Comparison of ENCODE assay signal across 17 mouse cellular contexts in the genomic region with DNA sequence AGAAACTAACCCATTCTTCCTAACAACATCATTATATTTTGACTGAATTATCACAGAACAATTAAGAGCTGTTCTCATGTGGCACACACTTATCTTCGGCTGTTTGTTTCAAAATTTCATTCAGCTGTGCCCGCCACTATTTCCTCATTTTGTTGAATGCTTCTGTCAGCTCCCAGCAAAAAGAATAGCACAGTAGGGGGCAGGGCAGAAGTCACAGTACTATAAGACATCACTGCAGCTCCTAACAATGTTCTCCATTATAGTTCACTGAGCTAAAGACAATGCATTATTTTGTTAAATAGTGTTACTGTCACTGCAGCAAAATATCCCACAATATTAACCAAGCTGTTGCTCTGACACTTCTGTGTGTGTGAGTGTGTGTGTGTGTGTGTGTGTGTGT.
A peak's percentile ranks its signal among the peaks of the same experiment; 100 is the strongest.
DNase-seq lines count a peak whose midpoint lies in the region; ATAC-seq lines count a peak whose summit lies in the region.
"Had no signal": no experiment of that assay in that cellular context is flagged by ENCODE, and none has a peak within 500 bp of the region (broad histone marks: within the 10 kb centered on the region; RNA-seq: fewer than 3 reads in every experiment).

No protein-coding gene starts in this region.

- H3K4me1 ChIP-seq in embryonic facial prominence, embryonic 14.5 days (ENCODE audit: control insufficient read depth, insufficient read depth, low read length) = peaks cover 4% of the 10 kb centered on the region; the same call in 1 of the 2 replicates
- H3K4me1 ChIP-seq in embryonic facial prominence, embryonic 10.5 days = peaks cover 14% of the 10 kb centered on the region; the same call in 1 of the 2 replicates
- 0 out of 2 replicates have a peak, but pooled peaks cover 7% of the 10 kb centered on the region for H3K4me1 ChIP-seq in midbrain, embryonic 13.5 days (replicated peaks)
- H3K4me1 ChIP-seq in midbrain, embryonic 10.5 days = peaks cover 7% of the 10 kb centered on the region
- no peaks in the 10 kb centered on the region for H3K4me1 ChIP-seq in hindbrain, embryonic 16.5 days (ENCODE audit: control insufficient read depth, insufficient read depth, low read depth, low read length)

- WGBS in embryonic facial prominence, embryonic 14.5 days = 27% methylated on average over 2 of the region's 2 CpGs
- 14% methylated on average over 2 of the region's 2 CpGs for WGBS in embryonic facial prominence, embryonic 10.5 days
- WGBS in midbrain, embryonic 13.5 days = 3% methylated on average over 2 of the region's 2 CpGs
- 12% methylated on average over 2 of the region's 2 CpGs for WGBS in midbrain, embryonic 10.5 days
- WGBS in hindbrain, embryonic 16.5 days = 8% methylated on average over 2 of the region's 2 CpGs

- ATAC-seq in embryonic facial prominence, embryonic 14.5 days (ENCODE audit: low read depth) = no peak
- ATAC-seq in midbrain, embryonic 13.5 days = peak; percentile 55; the same call in 1 of the 2 replicates
- peak; percentile 30; the same call in 1 of the 2 replicates for ATAC-seq in hindbrain, embryonic 16.5 days
- no peak for ATAC-seq in CD4-positive, CD25-positive, alpha-beta regulatory T cell, adult 4 months

- H3K9me3 ChIP-seq in embryonic facial prominence, embryonic 14.5 days (ENCODE audit: control insufficient read depth, low read length) = no peaks in the 10 kb centered on the region
- H3K9me3 ChIP-seq in embryonic facial prominence, embryonic 10.5 days = no peaks in the 10 kb centered on the region
- no peaks in the 10 kb centered on the region for H3K9me3 ChIP-seq in midbrain, embryonic 13.5 days
- H3K9me3 ChIP-seq in midbrain, embryonic 10.5 days (replicated peaks) = no peaks in the 10 kb centered on the region
- H3K9me3 ChIP-seq in hindbrain, embryonic 16.5 days (ENCODE audit: control insufficient read depth, low read length) = no peaks in the 10 kb centered on the region
- H3K9me3 ChIP-seq: neural tube, embryonic 13.5 days had no signal

- no peak overlapping the region for H3K27ac ChIP-seq in embryonic facial prominence, embryonic 14.5 days (replicated peaks; ENCODE audit: low read depth, low read length)
- H3K27ac ChIP-seq in embryonic facial prominence, embryonic 10.5 days (replicated peaks) = no peak overlapping the region
- H3K27ac ChIP-seq in midbrain, embryonic 13.5 days = no peak overlapping the region
- H3K27ac ChIP-seq in midbrain, embryonic 10.5 days (replicated peaks) = no peak overlapping the region
- H3K27ac ChIP-seq in hindbrain, embryonic 16.5 days (ENCODE audit: low read depth, low read length) = no peak overlapping the region
- H3K27ac ChIP-seq: liver, embryonic 14.5 days; neural tube, embryonic 13.5 days had no signal

- H3K9ac ChIP-seq in embryonic facial prominence, embryonic 14.5 days (ENCODE audit: low read depth, low read length) = no peak overlapping the region
- H3K9ac ChIP-seq in midbrain, embryonic 13.5 days (replicated peaks) = no peak overlapping the region
- H3K9ac ChIP-seq in hindbrain, embryonic 16.5 days (ENCODE audit: low read depth, low read length) = no peak overlapping the region
- H3K9ac ChIP-seq: liver, embryonic 14.5 days; neural tube, embryonic 13.5 days had no signal

- DNase-seq in embryonic facial prominence, embryonic 14.5 days (ENCODE audit: low spot score) = peak; percentile 40
- DNase-seq in embryonic facial prominence, embryonic 10.5 days (ENCODE audit: low spot score) = no peak
- no peak for DNase-seq in midbrain, embryonic 10.5 days (ENCODE audit: low spot score)
- no peak for DNase-seq in urinary bladder, adult 18-20 months (ENCODE audit: low spot score in 2 of 2)
- no peak for DNase-seq in natural killer cell, adult 2 months (ENCODE audit: low spot score in 2 of 2)
- DNase-seq: B cell, adult 2 months; heart, adult 18-20 months; heart, postnatal 14 days; kidney, adult 18-20 months; left cerebral cortex, postnatal 4 days; lung, postnatal 36 days; right cerebral cortex, adult 18-20 months had no signal

- H3K36me3 ChIP-seq in embryonic facial prominence, embryonic 14.5 days (ENCODE audit: control insufficient read depth, insufficient read depth, low read length) = no peaks in the 10 kb centered on the region
- no peaks in the 10 kb centered on the region for H3K36me3 ChIP-seq in embryonic facial prominence, embryonic 10.5 days (replicated peaks)
- no peaks in the 10 kb centered on the region for H3K36me3 ChIP-seq in midbrain, embryonic 13.5 days
- H3K36me3 ChIP-seq in midbrain, embryonic 10.5 days = no peaks in the 10 kb centered on the region
- no peaks in the 10 kb centered on the region for H3K36me3 ChIP-seq in hindbrain, embryonic 16.5 days (ENCODE audit: control insufficient read depth, insufficient read depth, low read length)
- H3K36me3 ChIP-seq: neural tube, embryonic 13.5 days had no signal

- H3K27me3 ChIP-seq in embryonic facial prominence, embryonic 14.5 days (replicated peaks; ENCODE audit: control insufficient read depth, insufficient read depth, low read length) = no peaks in the 10 kb centered on the region
- H3K27me3 ChIP-seq in embryonic facial prominence, embryonic 10.5 days (replicated peaks; ENCODE audit: low read depth, poor library complexity, severe bottlenecking) = no peaks in the 10 kb centered on the region
- no peaks in the 10 kb centered on the region for H3K27me3 ChIP-seq in midbrain, embryonic 13.5 days
- H3K27me3 ChIP-seq in midbrain, embryonic 10.5 days (ENCODE audit: low read depth, poor library complexity, severe bottlenecking) = no peaks in the 10 kb centered on the region
- no peaks in the 10 kb centered on the region for H3K27me3 ChIP-seq in hindbrain, embryonic 16.5 days (replicated peaks; ENCODE audit: control insufficient read depth, insufficient read depth, low read length)
- H3K27me3 ChIP-seq: neural tube, embryonic 13.5 days had no signal

- no peak overlapping the region for H3K4me3 ChIP-seq in embryonic facial prominence, embryonic 14.5 days (ENCODE audit: low read depth, low read length)
- H3K4me3 ChIP-seq in embryonic facial prominence, embryonic 10.5 days = no peak overlapping the region
- H3K4me3 ChIP-seq in midbrain, embryonic 13.5 days (replicated peaks) = no peak overlapping the region
- H3K4me3 ChIP-seq in midbrain, embryonic 10.5 days = no peak overlapping the region
- no peak overlapping the region for H3K4me3 ChIP-seq in hindbrain, embryonic 16.5 days (ENCODE audit: low read length)
- H3K4me3 ChIP-seq: neural tube, embryonic 13.5 days had no signal

- H3K4me2 ChIP-seq in embryonic facial prominence, embryonic 14.5 days (ENCODE audit: low read depth, low read length) = no peak overlapping the region
- H3K4me2 ChIP-seq in midbrain, embryonic 13.5 days (replicated peaks) = no peak overlapping the region
- no peak overlapping the region for H3K4me2 ChIP-seq in hindbrain, embryonic 16.5 days (ENCODE audit: low read length)
- H3K4me2 ChIP-seq: neural tube, embryonic 13.5 days had no signal

Comparison
In these comparisons a context has a peak if more than half of its experiments do, and no peak if none do; other contexts are left out.
1. ATAC-seq: peak in midbrain, embryonic 13.5 days (single experiment) and hindbrain, embryonic 16.5 days (single experiment); none in embryonic facial prominence, embryonic 14.5 days (single experiment) and CD4-positive, CD25-positive, alpha-beta regulatory T cell, adult 4 months (single experiment).